8 mouse cellular contexts compared by ENCODE assay signal in genomic region chr8:70538024-70538579, GRCm38 (mm10). TPM values are rescaled to one million over a fixed set of nuclear protein-coding genes. Genes with fewer than 3 reads are reported as not detected.
DNase-seq lines count a peak whose midpoint lies in the region; ATAC-seq and TF ChIP-seq lines count a peak whose summit lies in the region.

No protein-coding gene starts in this region.

- 15% methylated on average over 24 of the region's 24 CpGs for WGBS in embryonic facial prominence, embryonic 10.5 days
- 14% methylated on average over 24 of the region's 24 CpGs for WGBS in heart, embryonic 10.5 days
- WGBS in kidney, embryonic 14.5 days: 15% methylated on average over 24 of the region's 24 CpGs
- WGBS in lung, postnatal 0 days: 8% methylated on average over 24 of the region's 24 CpGs

- peak; percentile 7 for ATAC-seq in kidney, embryonic 14.5 days (ENCODE audit: low FRiP score, low TSS enrichment)
- ATAC-seq in lung, postnatal 0 days: peak; percentile 38

- peak; percentile 64 for TF ChIP-seq EP300 in lung, postnatal 0 days (IDR thresholded peaks at IDR 0.05)

- TF ChIP-seq CTCF in lung, postnatal 0 days (IDR thresholded peaks at IDR 0.05): no peak

- peak overlapping the region; percentile 78 for H3K4me2 ChIP-seq in kidney, embryonic 14.5 days (replicated peaks; ENCODE audit: low read depth, low read length)
- peak overlapping the region; percentile 85 for H3K4me2 ChIP-seq in lung, postnatal 0 days (replicated peaks; ENCODE audit: low read depth, low read length)

- H3K27ac ChIP-seq in embryonic facial prominence, embryonic 10.5 days (replicated peaks): peak overlapping the region; percentile 91; the same call in 1 of the 2 replicates
- peak overlapping the region; percentile 93; the same call in 1 of the 2 replicates for H3K27ac ChIP-seq in heart, embryonic 10.5 days
- peak overlapping the region; percentile 77 for H3K27ac ChIP-seq in kidney, embryonic 14.5 days (ENCODE audit: low read depth, low read length)
- H3K27ac ChIP-seq in lung, postnatal 0 days (ENCODE audit: low read length): peak overlapping the region; percentile 95

- H3K36me3 ChIP-seq in embryonic facial prominence, embryonic 10.5 days (replicated peaks): peaks cover 46% of the 10 kb centered on the region
- peaks cover 45% of the 10 kb centered on the region for H3K36me3 ChIP-seq in heart, embryonic 10.5 days
- peaks cover 37% of the 10 kb centered on the region for H3K36me3 ChIP-seq in kidney, embryonic 14.5 days (ENCODE audit: control insufficient read depth, insufficient read depth, low read length)
- H3K36me3 ChIP-seq in lung, postnatal 0 days (ENCODE audit: insufficient read depth, low read length): 0 out of 2 replicates have a peak, but pooled peaks cover 8% of the 10 kb centered on the region

- intact Hi-C loops in left cerebral cortex, postnatal 25 days (cut with DNase I): no loop called here

- H3K9me3 ChIP-seq in embryonic facial prominence, embryonic 10.5 days: no peaks in the 10 kb centered on the region
- H3K9me3 ChIP-seq in heart, embryonic 10.5 days: no peaks in the 10 kb centered on the region
- H3K9me3 ChIP-seq in kidney, embryonic 14.5 days (ENCODE audit: control insufficient read depth, low read length): no peaks in the 10 kb centered on the region
- H3K9me3 ChIP-seq in lung, postnatal 0 days (ENCODE audit: low read length): no peaks in the 10 kb centered on the region

- H3K4me3 ChIP-seq in embryonic facial prominence, embryonic 10.5 days: peak overlapping the region; percentile 88
- peak overlapping the region; percentile 90 for H3K4me3 ChIP-seq in heart, embryonic 10.5 days
- H3K4me3 ChIP-seq in kidney, embryonic 14.5 days (ENCODE audit: low read length): peak overlapping the region; percentile 81
- H3K4me3 ChIP-seq in lung, postnatal 0 days (ENCODE audit: low read depth, low read length): peak overlapping the region; percentile 90

- DNase-seq in 3T3-L1 (ENCODE audit: low read depth, low spot score) (peak; percentile 84), adipocyte (ENCODE audit: low spot score) (peak; percentile 87)
- DNase-seq in embryonic facial prominence, embryonic 10.5 days (ENCODE audit: low spot score): peak; percentile 60
- peak; percentile 89 for DNase-seq in heart, embryonic 10.5 days (ENCODE audit: low spot score)
- peak; percentile 95 for DNase-seq in lung, postnatal 0 days (ENCODE audit: low spot score)
- DNase-seq in ovary, postnatal 10 days (ENCODE audit: low spot score): peak; percentile 27
- DNase-seq in left cerebral cortex, postnatal 25 days (ENCODE audit: low spot score in 2 of 2): no peak

- H3K4me1 ChIP-seq in embryonic facial prominence, embryonic 10.5 days: peaks cover 28% of the 10 kb centered on the region
- peaks cover 45% of the 10 kb centered on the region for H3K4me1 ChIP-seq in heart, embryonic 10.5 days
- peaks cover 10% of the 10 kb centered on the region; the same call in 1 of the 2 replicates for H3K4me1 ChIP-seq in kidney, embryonic 14.5 days (ENCODE audit: control insufficient read depth, insufficient read depth, low read length)
- peaks cover 6% of the 10 kb centered on the region for H3K4me1 ChIP-seq in lung, postnatal 0 days (ENCODE audit: insufficient read depth, low read depth, low read length)

- peak overlapping the region; percentile 47; the same call in 1 of the 2 replicates for H3K9ac ChIP-seq in kidney, embryonic 14.5 days (ENCODE audit: low read depth, low read length)
- peak overlapping the region; percentile 27 for H3K9ac ChIP-seq in lung, postnatal 0 days (replicated peaks; ENCODE audit: low read depth)

- H3K27me3 ChIP-seq in embryonic facial prominence, embryonic 10.5 days (replicated peaks; ENCODE audit: low read depth, poor library complexity, severe bottlenecking): no peaks in the 10 kb centered on the region
- H3K27me3 ChIP-seq in heart, embryonic 10.5 days (ENCODE audit: insufficient read depth, poor library complexity, severe bottlenecking): no peaks in the 10 kb centered on the region
- H3K27me3 ChIP-seq in kidney, embryonic 14.5 days (ENCODE audit: control insufficient read depth, insufficient read depth, low read length): no peaks in the 10 kb centered on the region
- no peaks in the 10 kb centered on the region for H3K27me3 ChIP-seq in lung, postnatal 0 days (replicated peaks; ENCODE audit: insufficient read depth, low read length)

RNA-seq across cellular contexts. Expression of gene Ell, which starts 1.2 kb away (rescaled TPM):
- polyA plus RNA-seq in embryonic facial prominence, embryonic 10.5 days (2016; fragmentation: Nextera tagmentation; extraction: Ambion mirVana): 20.8 and 21.1 TPM in 2 replicates
- polyA plus RNA-seq in heart, embryonic 10.5 days (2016; fragmentation: Nextera tagmentation; extraction: Ambion mirVana): 15.8 and 18.5 TPM in 2 replicates
- polyA plus RNA-seq in kidney, embryonic 14.5 days (2014; fragmentation: Nextera tagmentation; extraction: Ambion mirVana): 12.9 and 22.4 TPM in 2 replicates
- polyA plus RNA-seq in lung, postnatal 0 days (2015; fragmentation: Nextera tagmentation; extraction: Ambion mirVana): 11.8 and 13.0 TPM in 2 replicates
- 10 to 100 TPM; 15.1 to 17.7 TPM for total RNA-seq in left cerebral cortex, postnatal 25 days (2021)

RNA-seq across cellular contexts. Expression of gene Kxd1, which starts 10.3 kb away (rescaled TPM):
- 49.7 and 51.0 TPM in 2 replicates for polyA plus RNA-seq in embryonic facial prominence, embryonic 10.5 days (2016; fragmentation: Nextera tagmentation; extraction: Ambion mirVana)
- polyA plus RNA-seq in heart, embryonic 10.5 days (2016; fragmentation: Nextera tagmentation; extraction: Ambion mirVana): 67.0 and 68.3 TPM in 2 replicates
- polyA plus RNA-seq in kidney, embryonic 14.5 days (2014; fragmentation: Nextera tagmentation; extraction: Ambion mirVana): 70.0 and 70.9 TPM in 2 replicates
- polyA plus RNA-seq in lung, postnatal 0 days (2015; fragmentation: Nextera tagmentation; extraction: Ambion mirVana): 56.1 and 62.4 TPM in 2 replicates
- 10 to 100 TPM; 43.1 to 47.7 TPM for total RNA-seq in left cerebral cortex, postnatal 25 days (2021)

RNA-seq across cellular contexts. Expression of gene Fkbp8, which starts 10.6 kb away (rescaled TPM):
- polyA plus RNA-seq in embryonic facial prominence, embryonic 10.5 days (2016; fragmentation: Nextera tagmentation; extraction: Ambion mirVana): 278 and 285 TPM in 2 replicates
- 295 and 310 TPM in 2 replicates for polyA plus RNA-seq in heart, embryonic 10.5 days (2016; fragmentation: Nextera tagmentation; extraction: Ambion mirVana)
- polyA plus RNA-seq in kidney, embryonic 14.5 days (2014; fragmentation: Nextera tagmentation; extraction: Ambion mirVana): 252 and 291 TPM in 2 replicates
- 222 and 228 TPM in 2 replicates for polyA plus RNA-seq in lung, postnatal 0 days (2015; fragmentation: Nextera tagmentation; extraction: Ambion mirVana)
- total RNA-seq in left cerebral cortex, postnatal 25 days (2021): 100 to 1,000 TPM; 403 TPM

RNA-seq across cellular contexts. Expression of gene Uba52, which starts 27.5 kb away (rescaled TPM):
- 908 and 951 TPM in 2 replicates for polyA plus RNA-seq in embryonic facial prominence, embryonic 10.5 days (2016; fragmentation: Nextera tagmentation; extraction: Ambion mirVana)
- 751 and 801 TPM in 2 replicates for polyA plus RNA-seq in heart, embryonic 10.5 days (2016; fragmentation: Nextera tagmentation; extraction: Ambion mirVana)
- polyA plus RNA-seq in kidney, embryonic 14.5 days (2014; fragmentation: Nextera tagmentation; extraction: Ambion mirVana): 1,078 and 1,559 TPM in 2 replicates
- polyA plus RNA-seq in lung, postnatal 0 days (2015; fragmentation: Nextera tagmentation; extraction: Ambion mirVana): 723 and 836 TPM in 2 replicates
- 100 to 1,000 TPM; 886 to 927 TPM for total RNA-seq in left cerebral cortex, postnatal 25 days (2021)

RNA-seq across cellular contexts. Expression of gene Rex1bd, which starts 31.6 kb away (rescaled TPM):
- 118 and 138 TPM in 2 replicates for polyA plus RNA-seq in embryonic facial prominence, embryonic 10.5 days (2016; fragmentation: Nextera tagmentation; extraction: Ambion mirVana)
- 127 and 128 TPM in 2 replicates for polyA plus RNA-seq in heart, embryonic 10.5 days (2016; fragmentation: Nextera tagmentation; extraction: Ambion mirVana)
- 129 and 151 TPM in 2 replicates for polyA plus RNA-seq in kidney, embryonic 14.5 days (2014; fragmentation: Nextera tagmentation; extraction: Ambion mirVana)
- 103 and 117 TPM in 2 replicates for polyA plus RNA-seq in lung, postnatal 0 days (2015; fragmentation: Nextera tagmentation; extraction: Ambion mirVana)
- 100 to 1,000 TPM; 104 TPM for total RNA-seq in left cerebral cortex, postnatal 25 days (2021)

Comparison
In these comparisons a context has a peak if more than half of its experiments do, and no peak if none do; other contexts are left out.
1. DNase-seq: peak in 3T3-L1 (single experiment), adipocyte (single experiment), embryonic facial prominence, embryonic 10.5 days (single experiment), heart, embryonic 10.5 days (single experiment), lung, postnatal 0 days (single experiment) and ovary, postnatal 10 days (single experiment); none in left cerebral cortex, postnatal 25 days (0 of 2).
2. Peak in every context shown above with its lines, with median percentiles within 50 percentile points of each other: H3K27ac ChIP-seq and H3K4me3 ChIP-seq.